Mouse (Mus musculus): ENCODE results near the gene E030025P04Rik. TPM values are rescaled to one million over a fixed set of nuclear protein-coding genes. Genes with fewer than 3 reads are reported as not detected.

Gene E030025P04Rik
- polyA plus RNA-seq, 1 experiment from 2014 or later, result not detected

DNA sequence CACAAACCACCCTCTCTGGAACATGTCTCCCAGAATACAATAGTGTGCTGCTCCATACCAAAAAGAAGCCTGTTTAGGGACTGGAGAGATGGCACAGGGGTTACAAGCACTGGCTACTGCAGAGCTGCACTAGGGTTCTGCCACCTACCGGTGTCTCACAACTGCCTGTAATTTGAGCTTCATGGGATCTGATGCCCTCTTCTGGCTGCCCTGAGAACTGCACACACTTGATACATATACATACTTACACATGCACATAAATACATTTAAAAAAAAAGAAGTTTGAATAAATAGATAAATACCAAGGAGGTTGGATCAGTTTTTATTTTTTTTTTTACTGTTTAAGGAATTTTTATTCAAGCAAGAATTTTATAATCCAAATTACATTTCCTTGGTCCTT is 28.1 kb upstream of the E030025P04Rik start:
- ATAC-seq (replicated peaks; ENCODE audit: extremely low read depth, insufficient read depth, low FRiP score), result no peak
- Histone ChIP-seq H3K4me2 (ENCODE audit: low read depth, low read length) (no peak overlapping the region), H3K4me3 (ENCODE audit: low read length) (no peak overlapping the region), H3K4me1 (ENCODE audit: control insufficient read depth, insufficient read depth, low read length) (no peaks in the 10 kb centered on the region), H3K36me3 (ENCODE audit: control insufficient read depth, insufficient read depth) (no peaks in the 10 kb centered on the region), H3K27ac (ENCODE audit: low read length) (no peak overlapping the region), H3K27me3 (ENCODE audit: control insufficient read depth, insufficient read depth, low read length) (no peaks in the 10 kb centered on the region), H3K9ac (ENCODE audit: low read length) (no peak overlapping the region), H3K9me3 (replicated peaks; ENCODE audit: control insufficient read depth, low read length) (peaks cover 2% of the 10 kb centered on the region; the same call in 1 of the 2 replicates)
- WGBS, result 97% methylated on average over 1 of the region's 1 CpGs

DNA sequence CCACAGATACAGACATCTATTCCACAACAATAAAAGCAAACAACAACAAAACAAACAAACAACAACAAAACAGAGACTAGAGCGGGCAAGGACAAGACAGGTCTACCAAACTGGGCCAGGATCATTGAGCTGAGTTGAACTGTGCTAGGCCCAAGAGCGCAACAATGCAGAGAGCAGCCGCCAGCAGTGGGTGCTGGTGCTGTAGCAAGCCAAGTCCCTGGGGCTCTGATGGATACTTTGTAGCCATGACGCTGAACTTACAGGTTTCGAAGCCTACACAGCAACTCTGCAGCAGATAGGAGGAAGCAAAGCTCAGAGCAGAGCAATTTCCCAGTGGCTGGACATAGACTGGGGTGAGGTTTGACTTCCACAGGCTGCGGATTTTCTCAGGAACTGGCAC is 26.6 kb upstream of the E030025P04Rik start:
- no peak overlapping the region for H3K27ac ChIP-seq (ENCODE audit: low read length)
- H3K9ac ChIP-seq (ENCODE audit: low read length), result no peak overlapping the region
- H3K4me1 ChIP-seq (ENCODE audit: control insufficient read depth, insufficient read depth, low read length), result no peaks in the 10 kb centered on the region
- 92% methylated on average over 6 of the region's 6 CpGs for WGBS
- no peak overlapping the region for H3K4me2 ChIP-seq (ENCODE audit: low read depth, low read length)
- H3K27me3 ChIP-seq (ENCODE audit: control insufficient read depth, insufficient read depth, low read length), result no peaks in the 10 kb centered on the region
- peaks cover 2% of the 10 kb centered on the region; the same call in 1 of the 2 replicates for H3K9me3 ChIP-seq (replicated peaks; ENCODE audit: control insufficient read depth, low read length)
- H3K4me3 ChIP-seq (ENCODE audit: low read length), result no peak overlapping the region
- ATAC-seq (replicated peaks; ENCODE audit: extremely low read depth, insufficient read depth, low FRiP score), result no peak
- H3K36me3 ChIP-seq (ENCODE audit: control insufficient read depth, insufficient read depth), result no peaks in the 10 kb centered on the region

DNA sequence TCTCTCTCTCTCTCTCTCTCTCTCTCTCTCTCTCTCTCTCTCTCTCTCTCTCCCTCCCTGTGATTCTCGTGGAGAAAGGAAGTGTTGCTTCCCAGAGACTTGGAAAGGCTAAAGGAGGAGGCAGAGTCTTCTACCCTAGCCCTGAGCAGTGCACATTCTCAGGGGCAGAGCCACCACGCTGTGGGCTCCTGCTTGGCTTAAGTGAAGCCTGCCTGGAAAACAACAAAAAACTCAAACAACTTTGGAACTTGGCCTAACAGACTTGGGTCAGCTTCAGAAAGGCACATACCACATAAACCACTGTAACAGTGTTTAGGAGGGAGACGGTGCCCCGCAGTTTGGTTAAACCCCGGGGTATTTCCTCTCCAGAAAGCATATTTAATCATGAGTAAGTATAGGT is 13.5 kb upstream of the E030025P04Rik start:
- ATAC-seq (replicated peaks; ENCODE audit: extremely low read depth, insufficient read depth, low FRiP score), result no peak
- Histone ChIP-seq H3K4me2 (ENCODE audit: low read depth, low read length) (no peak overlapping the region), H3K4me3 (ENCODE audit: low read length) (no peak overlapping the region), H3K9ac (ENCODE audit: low read length) (no peak overlapping the region), H3K36me3 (ENCODE audit: control insufficient read depth, insufficient read depth) (no peaks in the 10 kb centered on the region), H3K9me3 (replicated peaks; ENCODE audit: control insufficient read depth, low read length) (no peaks in the 10 kb centered on the region), H3K27ac (ENCODE audit: low read length) (no peak overlapping the region), H3K4me1 (ENCODE audit: control insufficient read depth, insufficient read depth, low read length) (no peaks in the 10 kb centered on the region), H3K27me3 (ENCODE audit: control insufficient read depth, insufficient read depth, low read length) (no peaks in the 10 kb centered on the region; the same call in 1 of the 2 replicates)
- WGBS, result 65% methylated on average over 5 of the region's 5 CpGs

GRCm38 (mm10) chr11:109144890-109145341 is 747 bp upstream of the E030025P04Rik start:
- Histone ChIP-seq H3K9me3 (replicated peaks; ENCODE audit: control insufficient read depth, low read length) (no peaks in the 10 kb centered on the region), H3K9ac (ENCODE audit: low read length) (no peak overlapping the region), H3K36me3 (ENCODE audit: control insufficient read depth, insufficient read depth) (no peaks in the 10 kb centered on the region), H3K4me1 (ENCODE audit: control insufficient read depth, insufficient read depth, low read length) (no peaks in the 10 kb centered on the region), H3K4me3 (ENCODE audit: low read length) (no peak overlapping the region), H3K4me2 (ENCODE audit: low read depth, low read length) (no peak overlapping the region), H3K27ac (ENCODE audit: low read length) (no peak overlapping the region), H3K27me3 (ENCODE audit: control insufficient read depth, insufficient read depth, low read length) (no peaks in the 10 kb centered on the region)
- no peak for ATAC-seq (replicated peaks; ENCODE audit: extremely low read depth, insufficient read depth, low FRiP score)
- 61% methylated on average over 7 of the region's 7 CpGs for WGBS

DNA sequence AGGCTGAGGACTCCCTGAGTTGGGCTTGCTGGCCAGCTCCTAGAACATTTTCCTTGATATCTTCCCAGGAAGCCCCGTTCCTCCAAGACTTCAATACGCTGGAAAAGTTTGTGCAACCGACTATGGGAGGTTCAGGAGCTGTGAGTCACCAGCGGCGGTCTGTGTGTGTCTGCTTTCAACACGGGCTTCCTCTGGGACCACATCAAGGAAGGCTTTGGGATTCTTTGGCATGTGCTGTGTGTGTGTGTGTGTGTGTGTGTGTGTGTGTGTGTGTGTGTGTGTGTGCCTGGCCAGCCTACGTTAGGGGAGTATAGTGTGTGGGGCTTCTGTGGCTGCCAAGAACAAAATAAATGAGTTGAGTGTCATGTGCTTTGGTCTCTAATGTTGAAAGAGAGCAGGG is 17.7 kb downstream of the E030025P04Rik start:
- Histone ChIP-seq H3K4me2 (ENCODE audit: low read depth, low read length) (no peak overlapping the region), H3K9ac (ENCODE audit: low read length) (no peak overlapping the region), H3K9me3 (replicated peaks; ENCODE audit: control insufficient read depth, low read length) (peaks cover 3% of the 10 kb centered on the region; the same call in 1 of the 2 replicates), H3K27me3 (ENCODE audit: control insufficient read depth, insufficient read depth, low read length) (peaks cover 6% of the 10 kb centered on the region; the same call in 1 of the 2 replicates), H3K27ac (ENCODE audit: low read length) (no peak overlapping the region), H3K4me3 (ENCODE audit: low read length) (no peak overlapping the region), H3K4me1 (ENCODE audit: control insufficient read depth, insufficient read depth, low read length) (no peaks in the 10 kb centered on the region), H3K36me3 (ENCODE audit: control insufficient read depth, insufficient read depth) (no peaks in the 10 kb centered on the region)
- ATAC-seq (replicated peaks; ENCODE audit: extremely low read depth, insufficient read depth, low FRiP score), result peak; percentile 52
- 51% methylated on average over 7 of the region's 7 CpGs for WGBS

GRCm38 (mm10) chr11:109125451-109125850 is 18.7 kb downstream of the E030025P04Rik start:
- peaks cover 3% of the 10 kb centered on the region; the same call in 1 of the 2 replicates for H3K9me3 ChIP-seq (replicated peaks; ENCODE audit: control insufficient read depth, low read length)
- no peaks in the 10 kb centered on the region for H3K4me1 ChIP-seq (ENCODE audit: control insufficient read depth, insufficient read depth, low read length)
- H3K4me2 ChIP-seq (ENCODE audit: low read depth, low read length), result no peak overlapping the region
- no peaks in the 10 kb centered on the region for H3K36me3 ChIP-seq (ENCODE audit: control insufficient read depth, insufficient read depth)
- ATAC-seq (replicated peaks; ENCODE audit: extremely low read depth, insufficient read depth, low FRiP score), result no peak
- H3K27ac ChIP-seq (ENCODE audit: low read length), result no peak overlapping the region
- 67% methylated on average over 5 of the region's 5 CpGs for WGBS
- H3K27me3 ChIP-seq (ENCODE audit: control insufficient read depth, insufficient read depth, low read length), result peaks cover 6% of the 10 kb centered on the region; the same call in 1 of the 2 replicates
- no peak overlapping the region for H3K4me3 ChIP-seq (ENCODE audit: low read length)
- H3K9ac ChIP-seq (ENCODE audit: low read length), result no peak overlapping the region

DNA sequence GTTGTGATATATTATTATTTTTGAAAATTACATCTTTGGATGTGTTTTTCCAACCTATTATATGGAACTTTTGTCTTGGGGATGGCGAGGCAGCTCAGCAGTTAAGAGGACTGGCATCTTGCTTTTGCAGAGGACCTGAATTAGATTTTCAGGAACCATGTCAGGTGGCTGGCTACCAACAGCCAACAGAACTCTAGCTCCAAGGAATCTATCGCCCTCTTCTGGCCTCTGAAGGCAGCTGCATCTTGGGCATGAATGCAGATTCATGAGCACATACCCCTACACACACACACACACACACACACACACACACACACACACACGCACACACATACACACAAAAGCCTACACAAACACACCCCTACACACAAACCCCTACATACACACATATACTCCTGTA is 19.9 kb downstream of the E030025P04Rik start:
- no peak overlapping the region for H3K4me2 ChIP-seq (ENCODE audit: low read depth, low read length)
- no peaks in the 10 kb centered on the region for H3K9me3 ChIP-seq (replicated peaks; ENCODE audit: control insufficient read depth, low read length)
- no peak overlapping the region for H3K27ac ChIP-seq (ENCODE audit: low read length)
- ATAC-seq (replicated peaks; ENCODE audit: extremely low read depth, insufficient read depth, low FRiP score), result no peak
- peaks cover 11% of the 10 kb centered on the region for H3K27me3 ChIP-seq (ENCODE audit: control insufficient read depth, insufficient read depth, low read length)
- no peak overlapping the region for H3K9ac ChIP-seq (ENCODE audit: low read length)
- no peaks in the 10 kb centered on the region for H3K4me1 ChIP-seq (ENCODE audit: control insufficient read depth, insufficient read depth, low read length)
- H3K36me3 ChIP-seq (ENCODE audit: control insufficient read depth, insufficient read depth), result no peaks in the 10 kb centered on the region
- 57% methylated on average over 3 of the region's 3 CpGs for WGBS
- H3K4me3 ChIP-seq (ENCODE audit: low read length), result no peak overlapping the region

- Histone ChIP-seq H3K36me3 (ENCODE audit: control insufficient read depth, insufficient read depth) (no peaks in the 10 kb centered on the region), H3K4me1 (ENCODE audit: control insufficient read depth, insufficient read depth, low read length) (no peaks in the 10 kb centered on the region), H3K4me2 (ENCODE audit: low read depth, low read length) (no peak overlapping the region), H3K4me3 (ENCODE audit: low read length) (no peak overlapping the region), H3K27me3 (ENCODE audit: control insufficient read depth, insufficient read depth, low read length) (peaks cover 72% of the 10 kb centered on the region), H3K9me3 (replicated peaks; ENCODE audit: control insufficient read depth, low read length) (peaks cover 2% of the 10 kb centered on the region; the same call in 1 of the 2 replicates), H3K9ac (ENCODE audit: low read length) (no peak overlapping the region), H3K27ac (ENCODE audit: low read length) (no peak overlapping the region)
- no peak for ATAC-seq (replicated peaks; ENCODE audit: extremely low read depth, insufficient read depth, low FRiP score)
- 54% methylated on average over 11 of the region's 11 CpGs for WGBS
Measured at GRCm38 (mm10) chr11:109109826-109110346, 34.3 kb downstream of the E030025P04Rik start.

- no peak for ATAC-seq (replicated peaks; ENCODE audit: extremely low read depth, insufficient read depth, low FRiP score)
- peaks cover 74% of the 10 kb centered on the region for H3K27me3 ChIP-seq (ENCODE audit: control insufficient read depth, insufficient read depth, low read length)
- H3K4me2 ChIP-seq (ENCODE audit: low read depth, low read length), result no peak overlapping the region
- H3K9me3 ChIP-seq (replicated peaks; ENCODE audit: control insufficient read depth, low read length), result peaks cover 2% of the 10 kb centered on the region; the same call in 1 of the 2 replicates
- H3K4me3 ChIP-seq (ENCODE audit: low read length), result no peak overlapping the region
- no peak overlapping the region for H3K27ac ChIP-seq (ENCODE audit: low read length)
- no peak overlapping the region for H3K9ac ChIP-seq (ENCODE audit: low read length)
- no peaks in the 10 kb centered on the region for H3K36me3 ChIP-seq (ENCODE audit: control insufficient read depth, insufficient read depth)
- peaks cover 2% of the 10 kb centered on the region; the same call in 1 of the 2 replicates for H3K4me1 ChIP-seq (ENCODE audit: control insufficient read depth, insufficient read depth, low read length)
Measured at GRCm38 (mm10) chr11:109109056-109109455, 35.1 kb downstream of the E030025P04Rik start.

All from heart, embryonic 16.5 days (tissue).